Mouse (Mus musculus): ENCODE results near the gene Actl7a. TPM values are rescaled to one million over a fixed set of nuclear protein-coding genes. Genes with fewer than 3 reads are reported as not detected.

Gene Actl7a
- polyA plus RNA-seq, 1 experiment from 2014 or later = not detected

DNA sequence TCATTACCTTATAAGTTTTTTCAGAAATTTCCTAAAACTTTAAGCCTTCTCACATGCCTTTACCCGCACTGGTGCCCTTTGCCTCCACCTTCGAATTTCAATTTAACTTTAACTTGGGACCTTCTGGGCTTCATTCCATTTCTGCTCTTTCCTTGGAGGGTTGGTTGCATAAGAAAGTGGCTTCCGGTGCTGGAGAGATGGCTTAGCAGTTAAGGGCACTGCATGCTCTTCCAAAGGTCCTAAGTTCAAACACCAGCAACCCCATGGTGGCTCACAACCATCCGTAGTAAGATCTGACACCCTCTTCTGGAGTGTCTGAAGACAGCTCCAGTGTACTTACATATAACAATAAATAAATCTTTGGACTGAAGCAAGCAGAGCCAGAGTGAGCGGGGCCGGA is 20.0 kb upstream of the Actl7a start:
- H3K4me2 ChIP-seq (replicated peaks) = no peak overlapping the region
- peaks cover 3% of the 10 kb centered on the region; the same call in 1 of the 2 replicates for H3K9me3 ChIP-seq
- no peak for ATAC-seq (replicated peaks)
- H3K9ac ChIP-seq (replicated peaks) = no peak overlapping the region
- H3K36me3 ChIP-seq = no peaks in the 10 kb centered on the region
- H3K4me1 ChIP-seq = 0 out of 2 replicates have a peak, but pooled peaks cover 5% of the 10 kb centered on the region
- H3K27me3 ChIP-seq = no peaks in the 10 kb centered on the region
- no peak overlapping the region for H3K4me3 ChIP-seq
- WGBS = 93% methylated on average over 6 of the region's 6 CpGs
- no peak overlapping the region for H3K27ac ChIP-seq (replicated peaks)

GRCm38 (mm10) chr4:56725839-56726238 is 17.4 kb upstream of the Actl7a start:
- no peaks in the 10 kb centered on the region for H3K4me1 ChIP-seq
- H3K27me3 ChIP-seq = no peaks in the 10 kb centered on the region
- ATAC-seq (replicated peaks) = no peak
- H3K9me3 ChIP-seq = peaks cover 3% of the 10 kb centered on the region; the same call in 1 of the 2 replicates
- H3K4me2 ChIP-seq (replicated peaks) = no peak overlapping the region
- H3K27ac ChIP-seq (replicated peaks) = no peak overlapping the region
- no peak overlapping the region for H3K9ac ChIP-seq (replicated peaks)
- no peak overlapping the region for H3K4me3 ChIP-seq
- no peaks in the 10 kb centered on the region for H3K36me3 ChIP-seq
- 55% methylated on average over 8 of the region's 8 CpGs for WGBS

- no peak within 1 kb of the TSS for H3K27ac ChIP-seq (replicated peaks)
- no peaks in the 10 kb centered on the region for H3K9me3 ChIP-seq
- ATAC-seq (replicated peaks) = no peak
- H3K36me3 ChIP-seq = peaks cover 11% of the 10 kb centered on the region; the same call in 1 of the 2 replicates
- WGBS = 84% methylated on average over 18 of the region's 18 CpGs
- no peaks in the 10 kb centered on the region for H3K4me1 ChIP-seq
- no peak within 1 kb of the TSS for H3K4me2 ChIP-seq (replicated peaks)
- H3K4me3 ChIP-seq = no peak within 1 kb of the TSS
- H3K27me3 ChIP-seq = no peaks in the 10 kb centered on the region
- H3K9ac ChIP-seq (replicated peaks) = no peak within 1 kb of the TSS
These were observed 3.2 kb upstream of the Actl7a start, which contains the start of gene Gm26657 for GRCm38 (mm10) chr4:56740020-56740485. Gene Gm26657 (plus strand): TSS chr4:56740070.

GRCm38 (mm10) chr4:56740611-56741010 is 2.6 kb upstream of the Actl7a start:
- WGBS = 95% methylated on average over 20 of the region's 20 CpGs
- no peaks in the 10 kb centered on the region for H3K9me3 ChIP-seq

GRCm38 (mm10) chr4:56741041-56741493 is 2.1 kb upstream of the Actl7a start, which contains the start of gene Actl7b:
Gene Actl7b (minus strand): TSS chr4:56741443.
- Histone ChIP-seq H3K4me1 (no peaks in the 10 kb centered on the region), H3K9me3 (no peaks in the 10 kb centered on the region), H3K4me2 (replicated peaks) (no peak within 1 kb of the TSS), H3K4me3 (no peak within 1 kb of the TSS), H3K27me3 (no peaks in the 10 kb centered on the region), H3K36me3 (peaks cover 16% of the 10 kb centered on the region; the same call in 1 of the 2 replicates), H3K27ac (replicated peaks) (no peak within 1 kb of the TSS), H3K9ac (replicated peaks) (no peak within 1 kb of the TSS)
- ATAC-seq (replicated peaks) = no peak
- WGBS = 93% methylated on average over 13 of the region's 13 CpGs

More at GRCm38 (mm10) chr4:56740611-56741010, 2.6 kb upstream of the Actl7a start:
- Histone ChIP-seq H3K27ac (replicated peaks) (no peak overlapping the region), H3K4me2 (replicated peaks) (no peak overlapping the region), H3K27me3 (no peaks in the 10 kb centered on the region), H3K4me3 (no peak overlapping the region), H3K9ac (replicated peaks) (no peak overlapping the region), H3K36me3 (peaks cover 11% of the 10 kb centered on the region; the same call in 1 of the 2 replicates), H3K4me1 (no peaks in the 10 kb centered on the region)
- ATAC-seq (replicated peaks) = no peak

DNA sequence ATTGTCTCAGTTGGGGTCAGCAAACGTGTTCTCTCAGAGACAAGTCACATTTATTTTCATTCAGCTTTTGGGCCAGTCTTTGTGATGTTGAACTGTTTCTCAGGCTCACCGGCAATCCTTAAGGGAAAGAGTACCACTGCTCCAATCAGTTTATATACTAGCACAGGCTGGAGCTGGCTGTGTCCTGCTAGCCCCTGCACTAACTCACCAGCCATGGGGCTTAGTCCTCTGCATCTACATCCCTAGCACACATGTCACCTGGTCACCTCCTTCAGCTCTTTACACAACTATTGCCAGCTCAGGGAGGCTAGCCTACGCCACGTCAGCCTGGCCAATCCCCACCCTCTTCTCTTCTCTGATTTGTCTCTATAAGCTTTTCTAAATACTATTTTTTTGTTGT is 515 bp upstream of the Actl7a start:
- no peaks in the 10 kb centered on the region for H3K27me3 ChIP-seq
- no peak overlapping the region for H3K9ac ChIP-seq (replicated peaks)
- no peaks in the 10 kb centered on the region for H3K4me1 ChIP-seq
- no peak overlapping the region for H3K27ac ChIP-seq (replicated peaks)
- no peaks in the 10 kb centered on the region for H3K9me3 ChIP-seq
- no peak overlapping the region for H3K4me2 ChIP-seq (replicated peaks)
- no peak overlapping the region for H3K4me3 ChIP-seq
- WGBS = 88% methylated on average over 4 of the region's 4 CpGs
- ATAC-seq (replicated peaks) = no peak
- peaks cover 25% of the 10 kb centered on the region; the same call in 1 of the 2 replicates for H3K36me3 ChIP-seq

DNA sequence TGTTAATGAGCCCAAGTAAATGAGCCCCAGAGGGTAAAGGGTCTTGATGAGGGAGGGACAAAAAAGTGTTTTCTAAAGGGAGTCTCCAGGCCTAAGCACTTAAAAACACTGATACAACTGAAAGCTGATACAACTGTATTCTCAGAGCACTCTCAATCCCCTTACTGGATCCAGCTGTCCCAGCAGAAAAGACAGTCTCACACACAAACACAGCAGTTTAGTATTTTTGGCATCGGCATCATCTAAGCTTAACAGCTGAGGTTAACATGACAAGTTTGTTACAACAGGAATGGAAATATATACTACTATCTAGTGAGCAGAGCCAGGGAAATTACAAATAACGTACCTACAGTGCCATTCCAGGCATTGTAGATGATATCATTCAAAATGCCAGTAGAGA is 3.1 kb downstream of the Actl7a start:
- no peak overlapping the region for H3K9ac ChIP-seq (replicated peaks)
- no peaks in the 10 kb centered on the region for H3K9me3 ChIP-seq
- WGBS = 94% methylated on average over 2 of the region's 2 CpGs
- no peak overlapping the region for H3K4me2 ChIP-seq (replicated peaks)
- no peak overlapping the region for H3K27ac ChIP-seq (replicated peaks)
- no peaks in the 10 kb centered on the region for H3K27me3 ChIP-seq
- ATAC-seq (replicated peaks) = no peak
- H3K36me3 ChIP-seq = peaks cover 56% of the 10 kb centered on the region
- no peaks in the 10 kb centered on the region for H3K4me1 ChIP-seq
- no peak overlapping the region for H3K4me3 ChIP-seq

GRCm38 (mm10) chr4:56747456-56747855 is 4.2 kb downstream of the Actl7a start:
- Histone ChIP-seq H3K4me3 (no peak overlapping the region), H3K36me3 (peaks cover 64% of the 10 kb centered on the region), H3K9me3 (no peaks in the 10 kb centered on the region), H3K4me2 (replicated peaks) (no peak overlapping the region), H3K27me3 (no peaks in the 10 kb centered on the region), H3K4me1 (no peaks in the 10 kb centered on the region), H3K27ac (replicated peaks) (no peak overlapping the region), H3K9ac (replicated peaks) (no peak overlapping the region)
- WGBS = 96% methylated on average over 9 of the region's 9 CpGs
- no peak for ATAC-seq (replicated peaks)

DNA sequence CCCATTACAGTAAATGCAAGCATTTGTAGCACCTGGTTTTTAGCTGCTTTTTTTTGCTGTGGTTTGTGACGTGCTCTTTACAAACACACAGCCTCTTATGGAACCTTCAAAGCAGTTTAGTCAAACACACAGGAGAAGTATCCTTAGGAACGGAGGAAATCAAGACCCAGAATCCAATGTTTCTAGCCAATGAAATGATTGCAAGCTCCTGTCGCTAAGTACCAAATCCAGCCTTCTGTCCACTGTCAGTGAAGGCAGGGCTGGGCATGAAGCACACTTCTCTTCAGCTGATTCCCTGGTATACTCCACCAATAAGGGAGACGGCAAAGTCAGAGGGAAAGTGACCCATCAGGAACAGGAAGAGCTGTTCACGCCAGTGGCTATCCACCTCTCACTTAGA is 12.8 kb downstream of the Actl7a start:
- H3K27me3 ChIP-seq = no peaks in the 10 kb centered on the region
- WGBS = 94% methylated on average over 5 of the region's 5 CpGs
- H3K4me1 ChIP-seq = no peaks in the 10 kb centered on the region
- ATAC-seq (replicated peaks) = no peak
- no peak overlapping the region for H3K4me3 ChIP-seq
- H3K9ac ChIP-seq (replicated peaks) = no peak overlapping the region
- no peak overlapping the region for H3K4me2 ChIP-seq (replicated peaks)
- H3K9me3 ChIP-seq = no peaks in the 10 kb centered on the region
- peaks cover 88% of the 10 kb centered on the region for H3K36me3 ChIP-seq
- H3K27ac ChIP-seq (replicated peaks) = no peak overlapping the region

DNA sequence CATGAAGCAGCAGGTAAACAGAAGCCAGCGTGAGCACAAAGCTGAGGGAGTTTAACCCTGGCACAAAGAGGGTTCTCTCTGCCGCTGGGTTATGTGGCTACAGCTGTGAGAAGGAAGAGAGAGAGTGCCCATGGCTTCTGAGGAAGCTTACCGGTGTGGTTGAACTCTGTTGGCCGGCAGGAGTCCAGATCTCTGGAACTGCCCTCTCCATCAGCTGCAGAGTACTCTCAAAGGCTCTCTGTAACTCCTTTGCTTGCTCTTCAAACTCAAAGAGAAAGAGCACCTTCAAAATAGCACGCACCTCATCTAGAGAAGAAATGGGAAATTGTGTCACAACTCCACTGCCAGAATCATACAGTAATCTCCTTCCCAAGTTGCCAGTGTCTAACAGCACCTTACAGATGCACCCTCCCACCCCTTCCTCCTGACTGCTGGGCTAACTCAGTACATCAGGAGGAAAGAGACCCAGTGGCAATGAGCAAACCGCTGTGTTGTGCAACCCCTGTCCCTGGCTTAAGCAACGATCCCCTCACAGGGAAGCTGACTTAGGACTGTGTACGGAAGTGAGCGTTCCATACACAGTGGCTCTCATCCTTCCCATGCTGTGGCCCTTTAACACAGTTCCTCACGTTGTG is 13.9 kb downstream of the Actl7a start:
- no peaks in the 10 kb centered on the region for H3K27me3 ChIP-seq
- H3K4me3 ChIP-seq = no peak overlapping the region
- no peak overlapping the region for H3K27ac ChIP-seq (replicated peaks)
- H3K4me1 ChIP-seq = no peaks in the 10 kb centered on the region
- H3K9ac ChIP-seq (replicated peaks) = no peak overlapping the region
- 93% methylated on average over 10 of the region's 10 CpGs for WGBS
- H3K9me3 ChIP-seq = no peaks in the 10 kb centered on the region
- no peak overlapping the region for H3K4me2 ChIP-seq (replicated peaks)
- peaks cover 88% of the 10 kb centered on the region for H3K36me3 ChIP-seq
- no peak for ATAC-seq (replicated peaks)

DNA sequence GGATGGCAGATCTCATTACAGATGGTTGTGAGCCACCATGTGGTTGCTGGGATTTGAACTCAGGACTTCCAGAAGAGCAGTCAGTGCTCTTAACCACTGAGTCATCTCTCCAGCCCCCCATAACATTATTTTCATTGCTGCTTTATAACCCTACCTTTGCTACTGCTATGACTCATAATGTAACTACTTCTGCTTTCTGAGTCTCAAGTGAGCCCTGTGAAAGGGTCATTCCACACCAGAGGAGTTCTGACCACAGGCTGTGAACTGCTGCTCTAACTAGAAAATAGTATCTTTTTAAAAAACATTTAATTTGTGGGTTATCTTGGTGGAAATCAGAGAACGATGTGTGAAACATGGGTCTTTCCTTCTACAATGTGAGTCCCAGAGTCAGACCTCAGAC is 14.5 kb downstream of the Actl7a start:
- no peaks in the 10 kb centered on the region for H3K9me3 ChIP-seq
- peaks cover 93% of the 10 kb centered on the region for H3K36me3 ChIP-seq
- H3K4me2 ChIP-seq (replicated peaks) = no peak overlapping the region
- H3K27ac ChIP-seq (replicated peaks) = no peak overlapping the region
- H3K27me3 ChIP-seq = no peaks in the 10 kb centered on the region
- H3K4me1 ChIP-seq = no peaks in the 10 kb centered on the region
- WGBS = 90% methylated on average over 1 of the region's 1 CpGs
- no peak for ATAC-seq (replicated peaks)
- no peak overlapping the region for H3K9ac ChIP-seq (replicated peaks)
- H3K4me3 ChIP-seq = no peak overlapping the region

DNA sequence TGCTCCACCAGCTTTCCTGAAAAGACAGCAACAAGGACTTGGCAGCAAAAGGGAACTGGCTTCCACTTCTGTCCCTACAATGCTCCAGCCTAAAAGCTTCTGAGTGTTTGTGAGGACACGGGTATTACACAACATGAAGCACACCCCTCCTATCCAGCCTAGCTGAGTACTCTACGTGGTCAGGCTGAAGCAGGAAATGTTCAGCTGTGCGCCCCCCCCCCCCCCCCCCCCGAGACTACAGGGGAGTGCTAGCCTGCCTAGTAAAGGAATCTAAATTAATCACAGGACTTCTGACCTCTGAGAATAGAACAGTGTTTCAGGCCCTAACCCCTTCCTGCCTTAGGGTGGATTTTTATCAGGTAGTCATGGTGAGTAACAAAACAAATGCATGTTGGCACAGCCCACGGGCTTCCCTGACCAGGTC is 24.7 kb downstream of the Actl7a start:
- H3K4me1 ChIP-seq = no peaks in the 10 kb centered on the region
- no peak overlapping the region for H3K4me3 ChIP-seq
- no peak overlapping the region for H3K27ac ChIP-seq (replicated peaks)
- peaks cover 90% of the 10 kb centered on the region for H3K36me3 ChIP-seq
- H3K4me2 ChIP-seq (replicated peaks) = no peak overlapping the region
- no peak for ATAC-seq (replicated peaks)
- no peaks in the 10 kb centered on the region for H3K27me3 ChIP-seq
- H3K9ac ChIP-seq (replicated peaks) = no peak overlapping the region
- H3K9me3 ChIP-seq = no peaks in the 10 kb centered on the region
- 80% methylated on average over 5 of the region's 5 CpGs for WGBS

DNA sequence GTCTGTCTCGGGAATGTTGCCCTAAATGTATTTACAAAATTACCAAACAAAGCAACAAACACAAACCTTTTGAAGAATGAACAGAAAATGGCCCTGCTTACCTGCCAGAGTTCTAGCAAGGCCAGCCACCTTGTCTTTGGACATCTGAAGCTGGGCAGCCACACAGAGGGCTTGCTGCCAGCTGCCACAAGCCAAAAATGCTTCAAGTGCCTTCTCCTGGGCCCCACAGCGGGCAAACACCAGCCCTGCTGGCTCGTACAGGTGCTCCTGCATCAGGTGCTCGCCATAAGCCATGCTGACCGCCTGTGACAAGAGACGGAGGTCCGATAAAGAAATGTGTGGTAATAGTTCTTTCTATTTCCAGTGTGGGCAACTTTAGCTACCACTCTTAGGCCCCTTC is 25.7 kb downstream of the Actl7a start:
- H3K4me2 ChIP-seq (replicated peaks) = no peak overlapping the region
- H3K9ac ChIP-seq (replicated peaks) = no peak overlapping the region
- no peak overlapping the region for H3K4me3 ChIP-seq
- no peaks in the 10 kb centered on the region for H3K27me3 ChIP-seq
- H3K27ac ChIP-seq (replicated peaks) = no peak overlapping the region
- H3K9me3 ChIP-seq = no peaks in the 10 kb centered on the region
- peaks cover 95% of the 10 kb centered on the region for H3K36me3 ChIP-seq
- 95% methylated on average over 7 of the region's 7 CpGs for WGBS
- no peaks in the 10 kb centered on the region for H3K4me1 ChIP-seq
- no peak for ATAC-seq (replicated peaks)
